Mouse (Mus musculus) liver (tissue): ENCODE data around the gene Kcnip4.

ENCODE experiments used
- DNase-seq: peaks from one replicate; pipeline ENCODE4 v3.0.0-alpha.2; 2020; ENCODE audit warnings: mixed read lengths

Gene Kcnip4

DNA sequence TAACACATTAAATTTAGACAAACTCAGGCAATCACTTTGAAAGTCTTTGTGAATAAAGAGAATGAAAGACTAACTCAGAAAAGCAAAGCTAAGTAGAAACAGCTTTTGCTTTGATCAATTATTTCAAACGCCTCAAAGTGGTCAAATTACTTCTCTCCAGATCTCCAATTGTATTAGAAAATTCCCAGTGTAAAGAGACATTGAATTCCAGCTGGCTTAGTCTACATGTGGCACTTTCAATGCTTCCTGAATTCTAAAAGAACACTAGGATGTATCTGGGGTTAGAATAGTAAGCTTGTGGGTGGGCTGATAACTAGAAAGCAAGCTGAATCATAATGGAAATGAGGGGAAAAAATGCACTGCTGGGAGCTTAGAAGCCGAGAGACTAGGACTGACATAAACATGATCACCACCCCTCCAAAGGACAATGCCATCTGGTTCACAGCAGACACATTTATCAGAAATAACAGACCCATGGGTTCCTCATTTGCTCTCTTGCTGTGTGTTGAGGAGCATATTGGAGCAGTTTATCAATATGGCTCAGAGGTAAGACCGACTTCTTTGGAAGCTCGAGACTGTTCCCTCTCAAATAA lies 323.4 kb downstream of the Kcnip4 start:
- no peak for DNase-seq

DNA sequence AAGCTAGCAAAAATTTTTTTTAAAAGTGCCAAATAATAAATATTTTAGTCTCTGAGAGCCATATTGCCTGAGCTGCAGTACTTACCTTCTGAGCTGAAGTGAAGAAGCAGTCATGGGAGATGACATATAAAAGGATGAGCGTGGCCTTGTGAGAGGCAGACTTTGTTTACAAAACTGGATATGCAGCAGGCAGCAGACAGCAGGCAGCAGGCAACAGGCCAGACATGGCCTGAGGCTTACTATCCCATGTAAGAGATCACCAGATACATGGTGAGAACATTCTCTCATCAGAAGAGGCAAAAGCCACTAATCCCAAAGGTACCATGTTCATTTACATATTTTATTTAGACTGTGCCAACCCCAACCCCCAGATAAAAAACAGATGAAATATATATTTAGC lies 336.5 kb downstream of the Kcnip4 start:
- DNase-seq = no peak

DNA sequence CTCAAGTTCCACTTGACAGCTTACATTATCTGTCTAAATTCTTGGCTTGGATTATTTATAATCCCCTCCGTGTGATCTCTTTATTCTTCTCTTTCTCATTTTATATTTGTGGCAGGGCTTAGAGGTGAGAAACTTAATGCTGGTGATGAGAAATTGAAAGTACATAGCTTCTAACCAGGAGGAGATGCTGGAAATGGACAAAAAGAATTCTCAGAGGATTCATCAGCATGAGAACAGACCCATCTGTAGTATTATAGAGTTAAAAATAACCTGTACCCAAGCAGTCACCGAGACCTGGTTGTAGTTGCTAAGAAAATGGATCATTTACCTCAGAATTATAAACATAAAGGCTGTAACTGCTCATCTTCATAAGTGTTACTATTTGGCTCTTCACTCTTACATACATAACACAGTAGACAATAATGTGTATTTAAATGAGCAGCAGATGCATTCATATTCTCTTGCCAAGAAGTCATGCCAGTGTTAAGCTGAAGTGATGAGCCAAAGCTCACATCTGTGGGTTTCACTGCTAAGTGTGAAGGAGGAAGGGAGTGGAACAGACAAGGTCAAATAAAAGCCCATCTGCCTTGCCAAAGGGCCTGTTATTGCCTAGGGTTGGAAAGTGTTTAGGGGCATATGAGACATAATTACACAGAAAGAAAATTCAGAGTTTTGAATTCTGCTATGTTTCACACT lies 374.4 kb downstream of the Kcnip4 start:
- no peak for DNase-seq

DNA sequence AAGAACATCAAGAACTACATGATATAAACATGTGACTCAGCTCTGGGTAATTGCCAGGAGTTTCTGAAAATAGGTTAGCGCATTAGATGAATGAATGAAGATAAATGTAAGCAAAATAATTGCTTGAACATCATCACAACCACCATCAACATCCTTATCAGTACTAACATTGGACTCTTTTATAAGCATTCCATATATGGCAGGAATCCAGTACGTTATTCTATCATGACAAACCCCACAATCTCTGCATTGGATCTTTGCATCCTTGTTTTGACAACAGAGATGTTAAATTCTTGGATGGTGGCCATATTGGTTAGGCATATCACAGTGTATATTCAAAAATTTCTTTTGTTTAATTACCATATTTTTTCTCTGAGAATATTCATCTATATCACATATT lies 375.0 kb downstream of the Kcnip4 start:
- no peak for DNase-seq

DNA sequence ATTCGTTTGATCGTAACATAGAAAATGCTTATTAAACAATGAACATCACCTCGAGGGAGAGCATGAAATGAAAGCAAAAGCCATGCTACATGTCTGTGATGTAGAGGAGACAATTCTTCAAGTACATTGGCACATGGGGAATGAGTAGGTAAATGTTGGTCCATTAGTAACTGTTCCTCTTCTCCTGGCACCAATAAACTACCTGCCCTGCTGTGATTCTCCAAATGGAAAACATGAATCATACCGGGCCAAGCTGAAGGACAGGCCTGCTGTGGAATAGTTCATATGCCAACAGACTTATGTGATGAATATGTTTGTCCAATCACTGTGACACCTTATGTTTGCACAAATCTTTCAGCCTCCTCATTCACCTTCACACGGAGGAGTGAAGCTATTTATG lies 429.3 kb downstream of the Kcnip4 start:
- DNase-seq = no peak

DNA sequence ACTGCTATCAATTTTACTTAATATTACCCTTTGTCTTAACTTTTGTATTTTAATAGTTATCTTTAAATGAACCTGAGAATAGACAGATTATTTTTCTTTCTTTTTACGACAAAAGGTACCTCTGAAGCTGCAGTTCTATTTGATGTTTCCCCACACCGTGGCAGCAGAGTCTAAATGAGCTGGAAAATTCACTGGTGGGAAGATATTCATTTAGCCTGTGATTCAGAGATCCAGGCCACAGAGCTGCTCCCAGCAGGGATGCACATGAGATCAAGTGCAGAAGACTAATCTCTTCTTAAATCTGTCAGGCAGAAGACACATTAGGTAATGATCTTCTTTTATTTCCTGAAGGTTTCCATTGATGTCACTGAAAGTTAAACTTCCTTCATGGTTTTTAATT lies 429.8 kb downstream of the Kcnip4 start:
- no peak for DNase-seq

DNA sequence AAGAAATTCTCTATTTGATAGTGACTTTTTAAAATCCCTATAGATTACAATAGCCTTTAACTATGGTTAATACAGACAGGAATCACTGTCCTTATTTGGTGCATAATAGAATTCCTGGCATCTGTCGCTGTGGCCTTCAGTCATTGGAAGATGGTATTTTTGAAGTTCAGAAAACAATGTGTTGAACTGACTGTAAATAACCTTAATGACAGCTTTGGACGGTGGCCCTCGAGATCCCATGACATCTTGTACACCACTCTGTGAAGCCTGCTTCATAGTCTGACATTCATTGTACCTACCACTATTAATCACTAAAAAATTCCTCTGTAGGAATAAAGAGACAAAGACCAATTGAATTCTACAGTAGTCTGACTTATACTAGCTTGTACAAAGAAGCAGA lies 430.4 kb downstream of the Kcnip4 start:
- no peak for DNase-seq

DNA sequence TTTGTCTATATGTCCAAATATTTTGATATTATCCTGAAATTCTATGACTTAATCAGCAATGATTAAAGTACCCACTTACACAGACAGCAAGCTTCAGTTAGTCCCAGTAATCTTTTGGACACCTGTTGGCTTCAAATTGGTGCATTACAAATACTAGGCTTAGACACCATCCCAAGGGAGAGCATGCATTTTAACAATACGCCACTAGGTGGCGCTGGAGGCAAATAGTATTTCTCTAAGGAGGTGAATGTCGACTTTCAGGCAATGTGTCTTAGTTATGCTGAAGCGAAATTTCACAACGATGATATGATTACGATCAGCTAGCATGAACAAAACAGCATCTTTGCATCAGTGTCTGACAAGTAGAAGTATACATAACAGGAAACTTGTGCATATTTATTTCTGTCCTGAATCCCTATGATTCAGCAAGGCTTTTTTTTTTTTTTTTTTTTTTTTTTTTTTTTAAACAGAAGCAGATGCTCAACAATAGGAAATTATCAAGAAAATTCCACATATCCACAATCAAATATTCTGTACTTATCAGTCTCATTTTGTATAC lies 434.5 kb downstream of the Kcnip4 start:
- DNase-seq = peak; percentile 68

DNA sequence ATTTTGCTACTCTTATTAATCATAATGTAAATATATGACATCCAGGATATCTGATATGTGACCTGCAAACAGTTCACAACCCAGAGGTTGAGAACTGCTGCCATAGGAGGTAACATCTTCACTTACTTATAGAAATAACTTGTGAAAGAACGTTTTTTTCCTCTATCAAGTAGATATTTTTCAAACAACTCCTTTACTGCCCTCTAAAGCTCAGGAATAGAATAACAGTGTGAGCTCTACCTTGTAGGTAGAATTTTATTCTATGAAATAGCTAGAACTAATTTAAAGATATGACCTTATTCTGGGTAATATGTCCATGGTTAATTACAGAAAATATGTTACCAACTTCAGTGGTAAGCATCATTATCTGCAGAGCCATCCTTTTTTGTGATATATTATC lies 459.1 kb downstream of the Kcnip4 start:
- DNase-seq = no peak

DNA sequence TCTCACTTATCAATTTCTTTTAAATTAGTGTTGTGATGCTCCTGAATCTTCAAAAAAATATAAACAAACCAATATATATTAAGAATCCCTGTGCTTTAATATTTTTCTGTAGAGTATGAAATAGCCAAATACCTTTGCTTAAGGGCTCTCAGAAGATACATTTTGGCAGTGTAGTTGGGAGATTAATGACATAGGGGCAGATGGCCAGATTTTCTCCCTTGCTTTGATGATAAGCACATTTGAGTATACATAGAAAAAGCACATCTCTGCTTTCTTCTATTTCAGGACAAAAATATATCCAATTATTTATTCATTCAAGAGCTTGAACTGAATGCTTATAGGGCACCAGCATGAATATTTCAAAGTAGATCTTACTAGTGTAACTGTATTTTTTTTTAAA lies 465.8 kb downstream of the Kcnip4 start:
- DNase-seq = no peak

DNA sequence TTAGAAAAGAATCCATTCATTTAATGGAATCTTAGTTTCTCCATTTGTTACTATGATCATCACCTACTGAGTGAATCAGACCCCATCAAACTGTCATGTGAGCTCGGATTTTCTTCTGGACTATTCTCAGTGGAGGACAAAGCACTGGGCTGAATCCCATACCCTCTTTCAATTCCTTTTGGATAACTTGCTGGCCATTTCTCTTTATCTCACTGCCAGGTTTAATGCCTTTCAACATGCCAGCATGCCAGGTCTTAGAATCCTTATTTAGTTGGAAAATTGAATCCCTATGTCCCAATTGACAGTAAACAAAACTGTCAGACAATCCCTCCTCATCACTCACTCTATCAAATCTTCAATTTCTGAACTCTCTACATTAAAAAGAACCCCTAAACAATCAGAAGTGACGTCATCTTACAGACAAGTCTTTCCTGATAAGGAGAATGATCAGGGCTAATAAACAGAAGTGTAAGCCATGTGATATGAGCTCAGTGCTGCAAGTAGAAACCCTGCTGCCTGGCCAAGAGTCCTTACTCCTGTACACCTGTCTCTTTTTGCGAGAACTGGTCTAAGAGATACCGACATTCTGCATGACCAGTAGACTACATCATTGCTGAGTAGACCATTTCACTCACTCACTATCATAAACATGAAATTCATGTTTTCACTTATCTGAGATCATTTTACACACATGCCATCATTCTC lies 466.9 kb downstream of the Kcnip4 start:
- DNase-seq = no peak

DNA sequence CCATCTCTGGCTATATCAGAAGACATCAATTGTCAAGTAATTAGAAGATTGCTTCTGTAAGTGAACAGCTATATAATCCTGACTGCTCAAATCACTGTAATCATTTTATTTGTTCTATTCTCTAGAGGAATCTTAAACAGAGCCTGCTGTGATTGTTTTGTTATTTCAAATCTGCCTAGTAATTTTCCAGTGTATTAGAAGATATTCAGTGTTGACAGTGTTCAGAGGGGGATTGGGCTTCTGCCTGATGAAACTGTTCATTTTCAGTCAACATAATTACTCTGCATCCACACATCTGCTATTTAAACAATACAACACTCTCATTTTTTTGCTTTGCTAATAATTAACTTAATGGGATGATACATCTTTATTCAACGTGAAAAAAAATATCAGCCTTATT lies 476.7 kb downstream of the Kcnip4 start:
- DNase-seq = no peak

DNA sequence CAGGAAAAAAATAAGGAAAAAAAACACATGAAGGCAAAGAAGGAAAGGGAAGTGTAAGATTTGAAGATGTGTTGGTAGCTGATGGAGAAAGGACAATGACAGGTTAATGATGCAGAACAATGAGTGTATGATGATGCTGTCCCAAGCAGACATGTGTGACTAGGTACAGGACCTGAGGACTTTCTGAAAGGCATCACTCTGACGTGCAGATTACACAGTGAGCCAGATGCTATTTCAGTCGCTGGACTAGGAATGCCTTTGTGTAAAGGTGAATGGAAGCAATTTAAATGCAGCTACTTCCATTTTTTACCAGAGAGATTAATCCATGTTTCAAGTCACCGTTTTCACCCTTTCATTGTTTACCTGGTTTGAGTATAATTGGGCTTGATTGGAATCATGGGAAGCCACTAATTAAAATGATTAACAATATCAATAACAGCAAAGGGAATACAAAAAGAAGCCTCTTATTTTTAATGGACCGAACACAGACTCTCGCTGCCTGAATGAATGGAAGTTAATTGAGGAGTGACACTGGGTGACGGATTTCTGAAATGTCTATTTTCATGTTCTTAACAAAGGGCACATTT lies 483.4 kb downstream of the Kcnip4 start:
- no peak for DNase-seq

DNA sequence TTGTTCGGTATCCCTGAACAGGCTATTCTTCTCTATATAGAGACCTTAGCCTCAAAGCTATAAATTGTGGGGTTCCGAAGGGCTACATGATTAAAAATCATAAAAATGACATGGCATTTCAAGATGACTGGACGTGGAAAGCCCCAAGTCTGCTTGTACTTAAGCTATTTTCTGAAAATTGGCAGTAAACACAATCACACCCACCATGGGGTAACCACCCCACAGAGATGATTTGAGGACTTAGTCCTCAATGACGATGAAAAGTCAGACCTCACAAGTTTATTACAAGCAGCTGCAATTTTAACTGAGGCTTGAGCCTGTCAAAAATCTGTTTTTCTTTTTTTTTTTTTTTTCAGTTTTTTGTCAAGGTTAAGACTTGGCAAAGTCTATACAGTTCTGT lies 527.3 kb downstream of the Kcnip4 start:
- no peak for DNase-seq

DNA sequence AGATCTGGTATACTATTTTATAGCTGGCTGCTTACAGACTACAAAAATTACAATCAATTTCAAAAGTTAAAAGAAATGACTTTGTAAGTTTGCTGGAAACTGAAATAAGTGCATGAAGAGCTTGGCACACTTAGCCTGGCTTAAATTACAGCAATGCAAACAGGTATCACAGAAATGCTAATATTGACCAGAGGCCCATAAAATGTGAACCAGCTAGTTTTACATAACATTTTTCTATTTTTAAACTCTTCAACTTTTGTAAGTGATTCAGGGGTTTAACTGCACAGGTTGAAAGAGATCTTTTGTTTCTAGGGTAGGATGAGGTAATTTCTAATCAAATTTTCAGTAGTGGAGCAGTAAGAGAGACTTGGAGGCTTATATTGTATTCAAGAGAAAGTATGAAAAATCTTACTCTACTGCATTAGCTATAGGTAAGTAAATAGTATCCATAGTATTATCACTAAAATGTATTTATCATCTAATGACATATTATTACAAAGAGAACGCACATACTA lies 535.5 kb downstream of the Kcnip4 start:
- DNase-seq = no peak

DNA sequence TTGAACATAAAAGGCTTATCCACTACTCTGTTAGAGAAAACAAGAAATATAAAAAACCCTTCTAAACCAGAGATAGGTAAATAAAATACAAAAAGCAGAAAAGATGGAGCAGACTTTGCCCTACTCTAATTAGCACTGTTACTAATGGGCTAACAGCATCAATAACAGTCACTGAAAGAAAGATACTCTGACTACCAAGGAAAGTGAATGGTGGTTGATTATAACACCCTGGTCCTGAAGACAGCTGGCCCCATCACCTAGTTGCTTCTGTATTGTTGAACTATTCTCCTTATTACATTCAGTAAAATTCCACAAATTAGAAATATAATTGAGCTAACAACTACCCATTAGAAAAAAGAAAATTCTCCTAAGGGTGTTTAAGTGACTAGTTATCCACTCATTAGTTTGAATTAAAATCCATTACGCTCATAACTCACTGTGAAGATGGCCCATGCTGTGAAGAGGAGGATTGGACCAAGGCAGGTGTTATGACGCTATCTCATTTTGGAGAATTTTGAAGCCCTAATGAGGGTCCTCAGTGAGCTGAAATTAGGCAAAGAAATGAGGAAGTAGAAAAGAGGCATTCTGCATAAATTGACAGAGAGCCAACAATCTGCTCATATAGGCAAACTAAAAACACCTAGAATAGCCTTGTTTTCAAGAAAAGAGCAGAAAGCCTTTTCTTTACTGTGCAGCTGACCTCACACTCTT lies 582.2 kb downstream of the Kcnip4 start:
- no peak for DNase-seq

DNA sequence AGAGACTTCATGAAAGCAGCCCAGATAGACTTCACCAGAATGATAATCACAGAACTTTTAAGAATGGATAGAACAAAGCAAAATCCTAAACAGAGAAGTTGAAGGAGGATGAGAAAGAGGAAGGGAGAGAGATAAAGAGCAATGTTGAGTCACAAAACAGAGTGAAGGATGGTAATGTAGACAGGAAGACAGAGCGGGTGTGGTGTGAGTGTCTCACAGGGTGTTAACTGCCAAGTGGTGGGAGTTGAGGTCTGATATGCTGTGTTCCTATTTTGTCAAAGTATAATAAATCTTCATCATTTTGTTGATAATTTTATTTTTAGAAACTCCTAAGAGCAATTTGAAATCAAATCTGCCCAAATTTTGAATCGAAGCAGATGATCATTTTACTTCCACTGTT lies 592.8 kb downstream of the Kcnip4 start:
- DNase-seq = no peak

DNA sequence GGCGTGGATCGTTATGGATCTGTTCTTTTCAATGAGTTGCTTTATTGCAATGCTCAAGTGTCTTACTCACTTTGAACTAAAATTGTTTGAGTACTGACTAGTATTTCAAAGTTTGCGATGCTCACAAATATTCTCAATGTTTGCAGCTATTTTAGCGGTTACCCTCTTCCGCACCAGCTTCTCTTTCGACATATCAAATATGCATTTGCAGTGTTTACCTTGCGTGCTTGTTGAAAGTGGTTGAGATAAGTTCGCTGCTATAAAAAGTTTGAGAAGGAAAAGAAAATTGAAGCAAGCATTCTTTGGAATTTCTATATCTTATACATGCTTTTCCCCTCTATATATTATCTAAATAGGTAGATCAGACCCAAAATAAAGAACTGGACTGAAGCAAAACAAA lies 634.5 kb downstream of the Kcnip4 start:
- DNase-seq = no peak

DNA sequence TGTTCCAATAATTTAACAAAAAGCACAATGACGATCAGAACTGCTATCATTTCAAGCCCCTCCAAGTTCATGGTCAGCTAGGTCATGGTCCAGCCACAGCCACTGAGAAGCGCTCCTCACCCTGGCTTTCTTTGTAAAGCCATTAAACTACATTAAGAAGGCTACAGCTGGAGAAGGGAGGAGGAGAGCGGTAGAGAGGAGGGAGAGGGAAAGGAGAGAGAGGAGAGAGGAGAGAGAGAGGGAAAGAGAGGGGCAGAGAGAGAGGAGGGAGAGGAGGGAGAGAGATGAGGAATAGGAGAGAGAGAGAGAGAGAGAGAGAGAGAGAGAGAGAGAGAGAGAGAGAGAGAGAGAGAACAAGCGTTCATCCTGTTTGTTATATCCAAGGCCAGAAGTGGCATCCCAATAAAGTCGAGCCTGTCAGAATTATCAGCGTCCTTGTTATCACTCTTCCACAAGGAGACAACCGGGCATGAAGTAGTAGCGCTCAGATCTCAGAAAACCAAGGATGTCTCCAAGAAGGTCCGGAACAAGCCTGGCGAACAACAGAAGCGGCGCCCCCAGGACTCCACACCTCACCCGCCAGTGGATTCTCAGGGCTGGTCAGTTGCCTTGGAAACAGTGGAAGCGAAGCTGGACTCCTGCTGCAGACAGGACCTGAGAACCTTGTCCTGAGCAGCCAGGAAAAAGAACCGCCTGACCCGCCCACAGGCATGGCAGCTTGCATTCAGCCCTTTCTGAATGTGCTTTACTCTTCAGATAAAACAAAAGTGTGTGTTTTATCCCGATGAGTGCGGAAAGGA lies 635.1 kb downstream of the Kcnip4 start:
- peak; percentile 4 for DNase-seq

DNA sequence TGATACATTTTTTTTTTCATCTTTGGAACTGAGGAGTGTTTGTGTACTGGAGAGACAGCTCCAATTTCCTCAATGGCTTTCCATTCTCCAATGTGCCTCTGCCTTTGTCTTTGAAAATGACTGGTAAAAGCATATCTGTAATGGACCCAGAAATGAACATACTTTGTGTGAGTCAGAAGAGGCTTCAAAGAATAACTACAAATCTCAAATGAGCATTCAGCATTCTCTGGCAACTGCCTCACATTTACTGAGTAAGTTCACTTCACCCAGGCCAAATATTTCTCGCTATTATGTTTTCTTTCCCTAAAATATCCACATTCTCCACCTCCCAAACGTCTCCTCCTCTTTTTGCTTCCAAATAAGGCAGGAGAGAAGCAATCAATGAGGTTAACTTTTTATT lies 646.6 kb downstream of the Kcnip4 start:
- no peak for DNase-seq

DNA sequence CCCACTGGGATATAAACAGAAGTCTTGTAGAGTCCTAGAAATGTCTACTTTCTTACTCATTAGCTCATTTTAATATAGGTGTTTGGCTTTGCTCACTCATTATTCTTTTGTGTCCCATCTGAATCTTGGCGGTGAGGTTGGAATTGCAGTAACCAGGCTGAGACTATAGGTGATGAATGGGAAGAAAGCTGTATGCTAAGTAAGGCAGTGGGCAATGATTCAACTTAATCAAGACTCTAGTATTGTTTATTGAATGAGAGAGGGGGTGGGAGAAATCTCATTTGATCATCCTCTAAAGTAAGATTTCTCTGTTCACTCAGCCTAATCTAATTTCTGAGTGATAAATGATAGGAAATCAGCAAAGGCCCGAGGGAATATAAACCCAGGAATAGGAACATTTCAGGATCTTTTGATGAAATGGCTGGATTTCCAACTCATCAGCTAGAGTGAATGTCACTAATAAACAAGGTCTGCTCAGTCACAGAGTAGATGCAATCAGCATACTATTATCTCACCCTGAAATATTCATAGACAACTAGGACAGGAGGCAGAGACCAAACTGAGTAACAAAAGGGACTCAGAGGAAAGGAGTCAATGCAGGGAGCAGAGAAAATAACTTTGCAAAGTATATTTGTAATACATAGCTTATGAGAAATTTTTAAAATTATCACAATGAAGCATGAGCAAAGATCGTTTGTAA lies 660.3 kb downstream of the Kcnip4 start:
- DNase-seq = no peak
